Mouse (Mus musculus): ENCODE results near the gene Sema5b. TPM values are rescaled to one million over a fixed set of nuclear protein-coding genes. Genes with fewer than 3 reads are reported as not detected.

The Sema5b gene
- total and polyA plus RNA-seq, 2 experiments from 2014 or later: 0.67 to 4.8 TPM

DNA sequence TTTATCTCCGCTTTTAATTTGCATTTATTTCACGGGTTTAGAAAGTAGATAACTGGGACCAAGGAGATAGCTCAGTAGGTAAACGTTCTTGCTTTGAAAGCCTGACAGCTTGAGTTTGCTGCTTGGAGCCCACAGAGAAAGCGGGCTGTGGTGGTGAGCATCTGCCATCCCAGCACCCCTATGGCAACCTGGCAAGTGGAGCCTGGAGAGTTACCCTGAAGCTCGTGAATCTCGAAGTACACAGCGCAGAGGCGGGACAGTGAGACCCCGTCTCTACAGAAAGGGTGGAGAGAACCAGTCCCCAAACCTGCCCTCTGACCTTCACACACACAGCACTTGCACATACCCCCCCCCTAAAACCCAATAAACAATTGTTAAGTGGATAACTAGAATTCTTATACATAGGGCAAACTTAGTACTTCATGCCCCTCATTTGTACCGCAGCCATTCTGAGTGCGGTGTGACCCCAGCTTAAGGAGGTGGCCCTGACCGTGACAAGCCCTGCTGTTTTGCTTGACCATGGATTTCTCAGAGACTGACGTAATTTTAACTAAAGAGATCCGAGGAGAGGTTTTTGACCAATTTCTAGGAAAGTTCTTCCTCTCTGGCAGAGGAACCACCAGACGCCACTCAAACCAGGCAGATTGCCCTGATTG, 27.4 kb downstream of the Sema5b start:
- H3K9ac ChIP-seq (replicated peaks; ENCODE audit: low read depth, low read length): no peak overlapping the region
- no peak overlapping the region for H3K27ac ChIP-seq (ENCODE audit: low read depth)
- ATAC-seq (ENCODE audit: insufficient read depth, low read depth) (no peak), DNase-seq (ENCODE audit: low spot score) (no peak)
- H3K4me3 ChIP-seq (ENCODE audit: low read depth, low read length): no peak overlapping the region
- H3K9me3 ChIP-seq (replicated peaks; ENCODE audit: control insufficient read depth, low read length): no peaks in the 10 kb centered on the region
- WGBS: 63% methylated on average over 15 of the region's 15 CpGs
- H3K36me3 ChIP-seq (replicated peaks; ENCODE audit: control insufficient read depth, insufficient read depth, low read length): no peaks in the 10 kb centered on the region
- TF ChIP-seq EP300 (IDR thresholded peaks at IDR 0.05; ENCODE audit: low read depth) (no peak), CTCF (IDR thresholded peaks at IDR 0.05; ENCODE audit: low read depth) (no peak)
- H3K4me2 ChIP-seq (ENCODE audit: low read depth, low read length): no peak overlapping the region
- peaks cover 16% of the 10 kb centered on the region for H3K27me3 ChIP-seq (ENCODE audit: control insufficient read depth, insufficient read depth, low read length)
- 0 out of 2 replicates have a peak, but pooled peaks cover 3% of the 10 kb centered on the region for H3K4me1 ChIP-seq (ENCODE audit: control insufficient read depth, insufficient read depth)

DNA sequence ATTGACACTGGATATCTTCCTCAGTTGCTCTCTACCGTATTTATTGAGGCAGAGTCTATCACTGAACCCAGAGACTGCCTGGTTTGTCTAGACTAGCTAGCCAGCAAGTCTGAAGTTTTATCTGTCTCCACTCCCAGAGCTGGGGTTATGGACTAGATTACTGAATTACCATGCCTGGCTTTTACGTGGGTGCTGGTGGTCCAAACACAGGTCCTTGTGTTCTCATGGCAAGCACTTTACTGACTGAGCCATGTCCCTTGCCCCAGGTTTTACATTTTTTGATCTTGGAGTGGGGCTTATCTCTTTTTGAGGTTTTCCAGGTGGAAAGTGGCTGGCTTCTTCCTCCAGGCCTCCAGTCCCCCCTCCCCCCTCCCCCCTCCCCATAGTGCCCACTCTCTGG, 28.4 kb downstream of the Sema5b start:
- WGBS: 46% methylated on average over 2 of the region's 2 CpGs
- DNase-seq (ENCODE audit: low spot score) (no peak), ATAC-seq (ENCODE audit: insufficient read depth, low read depth) (no peak)
- Histone ChIP-seq H3K27me3 (ENCODE audit: control insufficient read depth, insufficient read depth, low read length) (peaks cover 16% of the 10 kb centered on the region), H3K27ac (ENCODE audit: low read depth) (no peak overlapping the region), H3K9ac (replicated peaks; ENCODE audit: low read depth, low read length) (no peak overlapping the region), H3K9me3 (replicated peaks; ENCODE audit: control insufficient read depth, low read length) (no peaks in the 10 kb centered on the region), H3K36me3 (replicated peaks; ENCODE audit: control insufficient read depth, insufficient read depth, low read length) (no peaks in the 10 kb centered on the region), H3K4me1 (ENCODE audit: control insufficient read depth, insufficient read depth) (0 out of 2 replicates have a peak, but pooled peaks cover 3% of the 10 kb centered on the region), H3K4me3 (ENCODE audit: low read depth, low read length) (no peak overlapping the region), H3K4me2 (ENCODE audit: low read depth, low read length) (no peak overlapping the region)
- TF ChIP-seq CTCF (IDR thresholded peaks at IDR 0.05; ENCODE audit: low read depth) (no peak), EP300 (IDR thresholded peaks at IDR 0.05; ENCODE audit: low read depth) (no peak)

DNA sequence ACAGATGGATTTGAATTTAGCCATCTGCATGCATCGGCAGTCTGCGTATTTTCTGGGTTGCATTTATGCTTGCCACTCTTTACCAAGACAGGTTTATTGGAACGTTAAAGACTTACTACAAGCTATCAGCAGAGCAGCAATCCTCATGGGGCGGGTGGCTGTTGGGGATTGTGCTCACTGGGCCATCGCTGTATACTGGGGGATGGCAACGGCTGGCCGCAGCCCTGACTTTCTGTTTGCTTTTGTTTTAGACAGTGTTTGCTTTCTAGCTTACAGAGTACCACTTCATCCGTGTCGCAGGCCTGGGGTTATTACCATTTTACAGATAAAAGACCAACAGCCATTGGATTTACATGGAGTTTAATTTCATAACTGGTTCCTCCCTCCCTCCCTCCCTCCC, 28.8 kb downstream of the Sema5b start:
- Histone ChIP-seq H3K4me3 (ENCODE audit: low read depth, low read length) (no peak overlapping the region), H3K4me2 (ENCODE audit: low read depth, low read length) (no peak overlapping the region), H3K9me3 (replicated peaks; ENCODE audit: control insufficient read depth, low read length) (no peaks in the 10 kb centered on the region), H3K36me3 (replicated peaks; ENCODE audit: control insufficient read depth, insufficient read depth, low read length) (no peaks in the 10 kb centered on the region), H3K27ac (ENCODE audit: low read depth) (no peak overlapping the region), H3K27me3 (ENCODE audit: control insufficient read depth, insufficient read depth, low read length) (peaks cover 16% of the 10 kb centered on the region), H3K4me1 (ENCODE audit: control insufficient read depth, insufficient read depth) (no peaks in the 10 kb centered on the region), H3K9ac (replicated peaks; ENCODE audit: low read depth, low read length) (no peak overlapping the region)
- TF ChIP-seq CTCF (IDR thresholded peaks at IDR 0.05; ENCODE audit: low read depth) (no peak), EP300 (IDR thresholded peaks at IDR 0.05; ENCODE audit: low read depth) (no peak)
- 69% methylated on average over 9 of the region's 9 CpGs for WGBS
- ATAC-seq (ENCODE audit: insufficient read depth, low read depth) (no peak), DNase-seq (ENCODE audit: low spot score) (no peak)

DNA sequence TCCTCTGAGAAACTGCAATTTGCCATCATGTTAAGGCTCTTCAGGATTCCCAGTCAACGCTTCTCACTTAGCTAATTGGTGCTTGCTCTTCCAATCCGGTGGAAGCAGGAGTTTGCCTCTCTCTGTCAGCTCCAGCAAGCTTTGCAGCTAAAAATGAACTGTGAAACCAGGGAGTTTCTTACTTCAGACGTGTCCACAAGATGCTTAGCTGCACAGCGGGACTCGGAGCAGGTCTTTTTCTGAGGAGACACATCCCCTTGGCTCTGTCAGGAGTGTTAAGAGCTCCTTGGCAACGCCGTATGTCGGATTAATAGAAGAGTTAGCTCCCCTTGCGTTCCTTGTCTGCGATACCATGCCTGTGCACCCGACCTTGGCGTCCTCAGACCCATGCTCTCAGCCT, 29.7 kb downstream of the Sema5b start:
- Histone ChIP-seq H3K36me3 (replicated peaks; ENCODE audit: control insufficient read depth, insufficient read depth, low read length) (no peaks in the 10 kb centered on the region), H3K27me3 (ENCODE audit: control insufficient read depth, insufficient read depth, low read length) (peaks cover 16% of the 10 kb centered on the region), H3K4me1 (ENCODE audit: control insufficient read depth, insufficient read depth) (no peaks in the 10 kb centered on the region), H3K9me3 (replicated peaks; ENCODE audit: control insufficient read depth, low read length) (no peaks in the 10 kb centered on the region), H3K4me3 (ENCODE audit: low read depth, low read length) (no peak overlapping the region), H3K27ac (ENCODE audit: low read depth) (no peak overlapping the region), H3K4me2 (ENCODE audit: low read depth, low read length) (no peak overlapping the region; the same call in 1 of the 2 replicates), H3K9ac (replicated peaks; ENCODE audit: low read depth, low read length) (no peak overlapping the region)
- DNase-seq (ENCODE audit: low spot score) (no peak), ATAC-seq (ENCODE audit: insufficient read depth, low read depth) (no peak)
- no peak for TF ChIP-seq CTCF (IDR thresholded peaks at IDR 0.05; ENCODE audit: low read depth)
- TF ChIP-seq EP300 (IDR thresholded peaks at IDR 0.05; ENCODE audit: low read depth): no peak
- WGBS: 25% methylated on average over 12 of the region's 12 CpGs

- no peak for ATAC-seq (ENCODE audit: insufficient read depth, low read depth)
- no peak overlapping the region for H3K9ac ChIP-seq (replicated peaks; ENCODE audit: low read depth, low read length)
- no peak for TF ChIP-seq CTCF (IDR thresholded peaks at IDR 0.05; ENCODE audit: low read depth)
- no peak for TF ChIP-seq EP300 (IDR thresholded peaks at IDR 0.05; ENCODE audit: low read depth)
Observed at GRCm38 (mm10) chr16:35573586-35573985, 32.6 kb downstream of the Sema5b start.

More at GRCm38 (mm10) chr16:35573586-35573985, 32.6 kb downstream of the Sema5b start:
- no peak for DNase-seq (ENCODE audit: low spot score)
- H3K4me2 ChIP-seq (ENCODE audit: low read depth, low read length): no peak overlapping the region
- H3K36me3 ChIP-seq (replicated peaks; ENCODE audit: control insufficient read depth, insufficient read depth, low read length): no peaks in the 10 kb centered on the region
- H3K4me3 ChIP-seq (ENCODE audit: low read depth, low read length): no peak overlapping the region
- peaks cover 16% of the 10 kb centered on the region for H3K27me3 ChIP-seq (ENCODE audit: control insufficient read depth, insufficient read depth, low read length)
- no peak overlapping the region for H3K27ac ChIP-seq (ENCODE audit: low read depth)
- H3K4me1 ChIP-seq (ENCODE audit: control insufficient read depth, insufficient read depth): no peaks in the 10 kb centered on the region
- H3K9me3 ChIP-seq (replicated peaks; ENCODE audit: control insufficient read depth, low read length): no peaks in the 10 kb centered on the region
- WGBS: 90% methylated on average over 3 of the region's 3 CpGs
